Mouse (Mus musculus) 3134 (cell line): ENCODE data around the gene Ubxn10.
A peak's percentile ranks its signal among the peaks of the same experiment; 100 is the strongest.

ENCODE experiments used
- DNase-seq: peaks from one replicate; pipeline ENCODE4 v3.0.0-alpha.2; 2011; ENCODE audit warnings: low spot score; ENCODE audit not compliant: insufficient read length; ENCODE audit errors: extremely low read depth

Ubxn10 gene

GRCm38 (mm10) chr4:138737031-138737430 lies at the start of gene Ubxn10:
Ubxn10 (minus strand) TSS chr4:138737167.
- no peak for DNase-seq

GRCm38 (mm10) chr4:138786141-138786540 lies 49.2 kb upstream of the Ubxn10 start:
- no peak for DNase-seq

GRCm38 (mm10) chr4:138785721-138786120 lies 48.8 kb upstream of the Ubxn10 start:
- no peak for DNase-seq

GRCm38 (mm10) chr4:138782098-138782497 lies 45.1 kb upstream of the Ubxn10 start:
- peak; percentile 18 for DNase-seq

GRCm38 (mm10) chr4:138780300-138780699 lies 43.3 kb upstream of the Ubxn10 start:
- DNase-seq: no peak

- DNase-seq: no peak
Measured at GRCm38 (mm10) chr4:138777417-138778407, 40.7 kb upstream of the Ubxn10 start.

- DNase-seq: no peak
Measured at GRCm38 (mm10) chr4:138775435-138775834, 38.5 kb upstream of the Ubxn10 start, which contains the start of gene Pla2g2d. Pla2g2d (plus strand) TSS chr4:138775735.

GRCm38 (mm10) chr4:138772386-138772785 lies 35.4 kb upstream of the Ubxn10 start:
- no peak for DNase-seq

- DNase-seq: no peak
Measured at GRCm38 (mm10) chr4:138771970-138772369, 35.0 kb upstream of the Ubxn10 start.

GRCm38 (mm10) chr4:138762266-138762665 lies 25.3 kb upstream of the Ubxn10 start:
- DNase-seq: no peak

GRCm38 (mm10) chr4:138757416-138757815 lies 20.4 kb upstream of the Ubxn10 start, which contains the start of gene Pla2g2f:
Pla2g2f (minus strand) TSS chr4:138757626.
- no peak for DNase-seq

GRCm38 (mm10) chr4:138755983-138756382 lies 19.0 kb upstream of the Ubxn10 start:
- no peak for DNase-seq

GRCm38 (mm10) chr4:138755439-138755838 lies 18.5 kb upstream of the Ubxn10 start:
- DNase-seq: no peak

- DNase-seq: no peak
Measured at GRCm38 (mm10) chr4:138754432-138754831, 17.5 kb upstream of the Ubxn10 start.

GRCm38 (mm10) chr4:138753608-138754007 lies 16.6 kb upstream of the Ubxn10 start:
- DNase-seq: no peak

GRCm38 (mm10) chr4:138752603-138753002 lies 15.6 kb upstream of the Ubxn10 start:
- no peak for DNase-seq

GRCm38 (mm10) chr4:138748369-138749072 lies 11.6 kb upstream of the Ubxn10 start:
- no peak for DNase-seq

- DNase-seq: no peak
Measured at GRCm38 (mm10) chr4:138747851-138748250, 10.9 kb upstream of the Ubxn10 start.

- DNase-seq: no peak
Measured at GRCm38 (mm10) chr4:138746866-138747265, 9.9 kb upstream of the Ubxn10 start.

GRCm38 (mm10) chr4:138745884-138746283 lies 8.9 kb upstream of the Ubxn10 start:
- no peak for DNase-seq

GRCm38 (mm10) chr4:138739136-138739851 lies 2.3 kb upstream of the Ubxn10 start:
- no peak for DNase-seq
